ENCODE assay signal across 8 mouse cellular contexts in the genomic region with DNA sequence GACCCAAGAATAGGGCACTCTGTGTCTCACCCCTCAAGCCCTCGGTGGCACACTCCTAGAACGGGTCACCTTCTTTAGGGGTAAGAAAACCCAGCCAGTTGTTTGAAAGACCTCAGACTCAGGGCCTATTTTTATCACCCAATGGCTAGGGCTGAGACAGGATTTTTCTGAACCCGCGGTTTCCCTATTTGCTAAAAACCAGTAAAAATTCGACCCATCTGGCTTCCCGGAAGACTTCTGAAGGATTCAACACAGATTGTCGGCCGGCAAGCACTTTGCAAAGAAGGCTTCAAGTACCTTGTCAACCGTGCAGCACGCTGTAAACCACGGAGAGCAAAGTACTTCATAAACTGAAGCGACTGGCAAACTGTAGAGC. TPM values are rescaled to one million over a fixed set of nuclear protein-coding genes. Genes with fewer than 3 reads are reported as not detected.
DNase-seq lines count a peak whose midpoint lies in the region; ATAC-seq lines count a peak whose summit lies in the region.

No protein-coding gene starts in this region.

- H3K9me3 ChIP-seq in forebrain, embryonic 11.5 days (ENCODE audit: control insufficient read depth, low read length), result no peaks in the 10 kb centered on the region
- H3K9me3 ChIP-seq in liver, embryonic 12.5 days (replicated peaks), result no peaks in the 10 kb centered on the region

- peak overlapping the region; percentile 98 for H3K4me3 ChIP-seq in forebrain, embryonic 11.5 days (ENCODE audit: low read depth, low read length)
- H3K4me3 ChIP-seq in liver, embryonic 12.5 days, result peak overlapping the region; percentile 58

- H3K4me1 ChIP-seq in forebrain, embryonic 11.5 days (replicated peaks; ENCODE audit: control insufficient read depth, insufficient read depth, low read length), result peaks cover 48% of the 10 kb centered on the region
- peaks cover 23% of the 10 kb centered on the region for H3K4me1 ChIP-seq in liver, embryonic 12.5 days

- no peak for ATAC-seq in forebrain, embryonic 11.5 days (replicated peaks; ENCODE audit: low FRiP score)
- ATAC-seq in liver, embryonic 12.5 days, result no peak

- H3K27me3 ChIP-seq in forebrain, embryonic 11.5 days (ENCODE audit: control insufficient read depth, insufficient read depth, low read length), result no peaks in the 10 kb centered on the region; the same call in 1 of the 2 replicates
- H3K27me3 ChIP-seq in liver, embryonic 12.5 days (replicated peaks), result peaks cover 99% of the 10 kb centered on the region

- DNase-seq in embryo, embryonic 10.5 days (ENCODE audit: low spot score), result peak; percentile 43
- DNase-seq in embryo, embryonic 9.5 days (ENCODE audit: extremely low spot score), result no peak
- DNase-seq in 3T3-L1 (ENCODE audit: low read depth, low spot score), result peak; percentile 72
- DNase-seq in forebrain, embryonic 11.5 days (ENCODE audit: low spot score), result no peak
- DNase-seq in spleen, postnatal 36 days (ENCODE audit: low spot score in 2 of 2), result no peak
- DNase-seq in ovary, adult 18-20 months (ENCODE audit: low spot score), result no peak
- no peak for DNase-seq in frontal cortex, adult 2 months (ENCODE audit: extremely low spot score in 1 of 2, low spot score in 1 of 2)

- H3K27ac ChIP-seq in forebrain, embryonic 11.5 days (ENCODE audit: low read depth, low read length), result no peak overlapping the region
- H3K27ac ChIP-seq in liver, embryonic 12.5 days, result no peak overlapping the region

- no peaks in the 10 kb centered on the region for H3K36me3 ChIP-seq in forebrain, embryonic 11.5 days (ENCODE audit: control insufficient read depth, insufficient read depth, low read length)
- H3K36me3 ChIP-seq in liver, embryonic 12.5 days, result no peaks in the 10 kb centered on the region

- peak overlapping the region; percentile 99 for H3K4me2 ChIP-seq in forebrain, embryonic 11.5 days (ENCODE audit: low read depth, low read length, severe bottlenecking)
- peak overlapping the region; percentile 74 for H3K4me2 ChIP-seq in liver, embryonic 12.5 days

- H3K9ac ChIP-seq in forebrain, embryonic 11.5 days (ENCODE audit: low read length), result peak overlapping the region; percentile 98
- H3K9ac ChIP-seq in liver, embryonic 12.5 days, result no peak overlapping the region

- 15% methylated on average over 12 of the region's 12 CpGs for WGBS in forebrain, embryonic 11.5 days
- 8% methylated on average over 12 of the region's 12 CpGs for WGBS in liver, embryonic 12.5 days (ENCODE audit: insufficient replicate concordance)

RNA-seq across cellular contexts. Expression of a gene that starts 1.4 kb away (rescaled TPM):
- polyA plus RNA-seq in forebrain, embryonic 11.5 days (2014; fragmentation: Nextera tagmentation; extraction: Ambion mirVana), result 35.8 and 36.9 TPM in 2 replicates
- polyA plus RNA-seq in liver, embryonic 12.5 days (2016; fragmentation: Nextera tagmentation; extraction: Ambion mirVana), result 1.4 and 1.7 TPM in 2 replicates
- polyA plus RNA-seq in frontal cortex, adult 2 months (2012; rRNA removed), result 7.3 and 8.9 TPM in 2 replicates

RNA-seq across cellular contexts. Expression of a gene that starts 51.6 kb away (rescaled TPM):
- 19.7 and 21.1 TPM in 2 replicates for polyA plus RNA-seq in forebrain, embryonic 11.5 days (2014; fragmentation: Nextera tagmentation; extraction: Ambion mirVana)
- 53.1 and 54.6 TPM in 2 replicates for polyA plus RNA-seq in liver, embryonic 12.5 days (2016; fragmentation: Nextera tagmentation; extraction: Ambion mirVana)
- 100 and 129 TPM in 2 replicates for polyA plus RNA-seq in frontal cortex, adult 2 months (2012; rRNA removed)

RNA-seq across cellular contexts. Expression of a gene that starts 58.4 kb away (rescaled TPM):
- 10.0 and 10.7 TPM in 2 replicates for polyA plus RNA-seq in forebrain, embryonic 11.5 days (2014; fragmentation: Nextera tagmentation; extraction: Ambion mirVana)
- polyA plus RNA-seq in liver, embryonic 12.5 days (2016; fragmentation: Nextera tagmentation; extraction: Ambion mirVana), result 32.7 and 33.5 TPM in 2 replicates
- 58.3 and 84.6 TPM in 2 replicates for polyA plus RNA-seq in frontal cortex, adult 2 months (2012; rRNA removed)

Comparison
In these comparisons a context has a peak if more than half of its experiments do, and no peak if none do; other contexts are left out.
1. DNase-seq: peak in embryo, embryonic 10.5 days (single experiment) and 3T3-L1 (single experiment); none in embryo, embryonic 9.5 days (single experiment), forebrain, embryonic 11.5 days (single experiment), spleen, postnatal 36 days (0 of 2), ovary, adult 18-20 months (single experiment) and frontal cortex, adult 2 months (0 of 2).